Mouse (Mus musculus) small intestine, adult 2 months (tissue): ENCODE data around the gene Cmtm8.

Source experiments
- CTCF ChIP-seq: fragments of 200-500 bp; IDR thresholded peaks from 2 replicates; pipeline ENCODE4 v1.5.1; 2012; ENCODE audit warnings: low read depth, mild to moderate bottlenecking, control low read depth, inconsistent platforms, low read length, moderate library complexity, mixed read lengths; ENCODE audit not compliant: insufficient replicate concordance, insufficient read length; ENCODE audit errors: extremely low read depth
- POLR2A ChIP-seq: fragments of 200-500 bp; IDR thresholded peaks from 2 replicates; pipeline ENCODE4 v1.6.1; 2012; ENCODE audit warnings: low read depth, mild to moderate bottlenecking, control low read depth, inconsistent platforms, low read length, moderate library complexity

DNA sequence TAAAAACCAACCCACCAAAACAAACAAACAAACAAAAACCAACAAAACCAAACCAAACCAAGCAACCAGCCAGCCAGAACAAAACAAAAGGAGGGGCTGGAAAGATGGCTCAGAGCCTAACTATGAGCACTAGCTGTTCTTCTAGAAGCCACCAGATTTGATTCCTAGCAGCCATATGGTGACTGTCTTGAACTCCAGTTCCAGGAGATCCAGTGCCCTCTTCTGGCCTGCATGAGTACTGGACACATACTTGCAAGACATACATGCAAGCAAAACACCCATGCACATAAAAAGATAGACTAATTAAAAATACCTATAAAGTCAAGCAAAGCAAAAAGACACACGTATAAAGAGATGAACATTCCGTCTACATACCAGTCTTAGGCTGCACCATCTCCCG is 43.7 kb upstream of the Cmtm8 start:
- TF ChIP-seq CTCF (no peak), POLR2A (no peak)
